Mouse (Mus musculus): ENCODE data around the gene Atmin. TPM values are rescaled to one million over a fixed set of nuclear protein-coding genes. Genes with fewer than 3 reads are reported as not detected.

Atmin gene
- polyA plus RNA-seq, 1 experiment: 10.9 TPM

Other genes starting within 250 kb of the Atmin start
- 0.72 and 1.2 TPM in 2 replicates for gene Cdyl2, start 210.4 kb upstream of the Atmin start, polyA plus RNA-seq (2012; rRNA removed)
- 9.7 and 10.3 TPM in 2 replicates for gene Cmc2, start 21.9 kb upstream of the Atmin start, polyA plus RNA-seq (2012; rRNA removed)
- 5.6 TPM in 2 replicates for gene Cenpn, start 21.7 kb upstream of the Atmin start, polyA plus RNA-seq (2012; rRNA removed)
- 0.32 and 0.38 TPM in 2 replicates for gene 1700030J22Rik, start 35.6 kb downstream of the Atmin start, polyA plus RNA-seq (2012; rRNA removed)
- 25.1 and 25.9 TPM in 2 replicates for gene Gcsh, start 50.1 kb downstream of the Atmin start, polyA plus RNA-seq (2012; rRNA removed)
- 0.01 and 0.05 TPM in 2 replicates for gene Pkd1l2, start 139.1 kb downstream of the Atmin start, polyA plus RNA-seq (2012; rRNA removed)
- gene Bco1, start 152.5 kb downstream of the Atmin start, polyA plus RNA-seq (2012; rRNA removed): 1.4 and 2.0 TPM in 2 replicates
- gene Gan, start 214.7 kb downstream of the Atmin start, polyA plus RNA-seq (2012; rRNA removed): 4.1 and 6.9 TPM in 2 replicates

Measured in large intestine, adult 2 months (tissue).